Comparison of ENCODE assay signal across 10 mouse cellular contexts in the genomic region with DNA sequence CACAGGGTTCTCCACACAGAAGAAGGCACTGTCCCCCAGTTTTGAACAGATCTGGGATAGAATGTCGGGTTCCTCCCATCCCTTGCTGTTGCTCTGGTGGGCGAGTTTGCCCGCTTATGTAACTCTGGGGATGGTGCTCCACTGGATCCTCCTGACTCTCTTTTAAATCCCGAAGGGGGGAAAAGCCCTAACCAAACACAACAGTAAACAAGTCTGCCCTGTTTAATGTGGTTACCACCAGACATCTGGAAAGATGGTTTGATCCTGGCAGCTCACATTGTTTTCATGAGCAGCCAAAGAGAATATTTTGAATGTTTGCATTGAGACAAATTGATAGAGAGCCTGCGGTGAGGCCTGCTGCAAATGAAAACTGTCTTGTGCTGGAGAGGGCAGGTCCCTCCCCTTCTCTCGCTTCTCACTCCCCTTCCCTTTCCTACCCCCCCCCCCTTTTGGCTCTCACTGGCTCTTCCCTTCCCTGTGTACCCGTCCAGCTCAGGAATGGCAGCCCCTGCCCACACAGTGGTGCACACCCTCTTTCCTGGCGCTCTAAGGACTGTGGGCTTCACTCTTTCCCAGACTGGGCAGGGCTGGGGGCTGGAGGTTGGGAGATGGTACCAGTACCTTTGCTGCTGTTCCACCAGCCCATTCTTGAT. TPM values are rescaled to one million over a fixed set of nuclear protein-coding genes. Genes with fewer than 3 reads are reported as not detected.
A peak's percentile ranks its signal among the peaks of the same experiment; 100 is the strongest.
DNase-seq lines count a peak whose midpoint lies in the region; ATAC-seq and TF ChIP-seq lines count a peak whose summit lies in the region.
"Had no signal": no experiment of that assay in that cellular context is flagged by ENCODE, and none has a peak within 500 bp of the region (broad histone marks: within the 10 kb centered on the region; RNA-seq: fewer than 3 reads in every experiment).

No protein-coding gene starts in this region.

- H3K4me1 ChIP-seq in intestine, embryonic 14.5 days (replicated peaks; ENCODE audit: control insufficient read depth, insufficient read depth, low read length) = peaks cover 28% of the 10 kb centered on the region
- H3K4me1 ChIP-seq in intestine, postnatal 0 days (replicated peaks; ENCODE audit: control insufficient read depth, insufficient read depth, low read length) = no peaks in the 10 kb centered on the region
- H3K4me1 ChIP-seq in stomach, embryonic 15.5 days = peaks cover 49% of the 10 kb centered on the region
- H3K4me1 ChIP-seq in stomach, postnatal 0 days (replicated peaks; ENCODE audit: control insufficient read depth, insufficient read depth) = peaks cover 2% of the 10 kb centered on the region; the same call in 1 of the 2 replicates
- peaks cover 16% of the 10 kb centered on the region for H3K4me1 ChIP-seq in heart, postnatal 0 days (ENCODE audit: control insufficient read depth, insufficient read depth)
- peaks cover 57% of the 10 kb centered on the region for H3K4me1 ChIP-seq in neural tube, embryonic 13.5 days (replicated peaks)

- H3K27me3 ChIP-seq in intestine, embryonic 14.5 days (replicated peaks; ENCODE audit: control insufficient read depth, insufficient read depth, low read length) = peaks cover 53% of the 10 kb centered on the region
- H3K27me3 ChIP-seq in intestine, postnatal 0 days (replicated peaks; ENCODE audit: control insufficient read depth, insufficient read depth, low read length) = peaks cover 61% of the 10 kb centered on the region
- peaks cover 51% of the 10 kb centered on the region for H3K27me3 ChIP-seq in stomach, embryonic 15.5 days (replicated peaks)
- H3K27me3 ChIP-seq in stomach, postnatal 0 days (ENCODE audit: control insufficient read depth, insufficient read depth, low read length) = peaks cover 5% of the 10 kb centered on the region; the same call in 1 of the 2 replicates
- H3K27me3 ChIP-seq in heart, postnatal 0 days (ENCODE audit: control insufficient read depth, insufficient read depth, low read length) = peaks cover 56% of the 10 kb centered on the region
- H3K27me3 ChIP-seq in neural tube, embryonic 13.5 days = peaks cover 97% of the 10 kb centered on the region

- H3K4me2 ChIP-seq in intestine, embryonic 14.5 days (ENCODE audit: low read length) = peak overlapping the region; percentile 83
- H3K4me2 ChIP-seq in intestine, postnatal 0 days (replicated peaks; ENCODE audit: low read depth) = no peak overlapping the region
- peak overlapping the region; percentile 98 for H3K4me2 ChIP-seq in stomach, embryonic 15.5 days
- H3K4me2 ChIP-seq in stomach, postnatal 0 days (replicated peaks; ENCODE audit: low read depth) = no peak overlapping the region
- peak overlapping the region; percentile 88 for H3K4me2 ChIP-seq in heart, postnatal 0 days (ENCODE audit: low read depth, low read length)
- peak overlapping the region; percentile 81; the same call in 1 of the 2 replicates for H3K4me2 ChIP-seq in neural tube, embryonic 13.5 days

- no peaks in the 10 kb centered on the region for H3K36me3 ChIP-seq in intestine, embryonic 14.5 days (ENCODE audit: control insufficient read depth, insufficient read depth, low read length)
- H3K36me3 ChIP-seq in intestine, postnatal 0 days (ENCODE audit: control insufficient read depth, insufficient read depth) = no peaks in the 10 kb centered on the region
- no peaks in the 10 kb centered on the region for H3K36me3 ChIP-seq in stomach, embryonic 15.5 days
- H3K36me3 ChIP-seq in stomach, postnatal 0 days (ENCODE audit: control insufficient read depth, insufficient read depth, low read length) = no peaks in the 10 kb centered on the region
- no peaks in the 10 kb centered on the region for H3K36me3 ChIP-seq in heart, postnatal 0 days (replicated peaks; ENCODE audit: control insufficient read depth, insufficient read depth, low read length)
- no peaks in the 10 kb centered on the region for H3K36me3 ChIP-seq in neural tube, embryonic 13.5 days
- H3K36me3 ChIP-seq: G1E had no signal

- H3K4me3 ChIP-seq in intestine, embryonic 14.5 days (ENCODE audit: low read depth, low read length) = no peak overlapping the region
- no peak overlapping the region for H3K4me3 ChIP-seq in intestine, postnatal 0 days (ENCODE audit: low read depth, low read length)
- H3K4me3 ChIP-seq in stomach, embryonic 15.5 days (replicated peaks) = no peak overlapping the region
- no peak overlapping the region for H3K4me3 ChIP-seq in stomach, postnatal 0 days (ENCODE audit: low read depth, low read length)
- peak overlapping the region; percentile 79 for H3K4me3 ChIP-seq in heart, postnatal 0 days (ENCODE audit: low read depth, low read length)
- H3K4me3 ChIP-seq in neural tube, embryonic 13.5 days = no peak overlapping the region

- TF ChIP-seq CTCF in intestine, postnatal 0 days (IDR thresholded peaks at IDR 0.05; ENCODE audit: low read depth) = no peak
- no peak for TF ChIP-seq CTCF in stomach, postnatal 0 days (IDR thresholded peaks at IDR 0.05; ENCODE audit: low read depth)
- TF ChIP-seq CTCF in heart, postnatal 0 days (IDR thresholded peaks at IDR 0.05; ENCODE audit: low read depth) = no peak

- 20% methylated on average over 8 of the region's 8 CpGs for WGBS in intestine, embryonic 14.5 days
- WGBS in intestine, postnatal 0 days = 25% methylated on average over 8 of the region's 8 CpGs
- WGBS in stomach, embryonic 15.5 days = 36% methylated on average over 8 of the region's 8 CpGs
- WGBS in stomach, postnatal 0 days = 45% methylated on average over 8 of the region's 8 CpGs
- 27% methylated on average over 8 of the region's 8 CpGs for WGBS in heart, postnatal 0 days
- WGBS in neural tube, embryonic 13.5 days = 3% methylated on average over 8 of the region's 8 CpGs

- TF ChIP-seq EP300 in stomach, postnatal 0 days (optimal IDR thresholded peaks at IDR 0.05) = no peak
- TF ChIP-seq EP300 in heart, postnatal 0 days (IDR thresholded peaks at IDR 0.05; ENCODE audit: low read depth) = no peak

- no peak for ATAC-seq in intestine, embryonic 14.5 days (replicated peaks; ENCODE audit: low FRiP score, low TSS enrichment, low read depth)
- no peak for ATAC-seq in intestine, postnatal 0 days
- ATAC-seq in stomach, embryonic 15.5 days (ENCODE audit: insufficient read depth, low FRiP score, low read depth) = no peak
- no peak for ATAC-seq in stomach, postnatal 0 days (ENCODE audit: low FRiP score, low TSS enrichment)
- no peak for ATAC-seq in heart, postnatal 0 days (ENCODE audit: insufficient read depth, low read depth)
- ATAC-seq in neural tube, embryonic 13.5 days (ENCODE audit: low read depth) = no peak
- no peak for ATAC-seq in inflammation-experienced regulatory T-cells, adult 6 months

- no peak overlapping the region for H3K27ac ChIP-seq in intestine, embryonic 14.5 days (ENCODE audit: low read depth)
- H3K27ac ChIP-seq in intestine, postnatal 0 days (ENCODE audit: low read depth, low read length) = no peak overlapping the region
- H3K27ac ChIP-seq in stomach, embryonic 15.5 days = peak overlapping the region; percentile 6; the same call in 1 of the 2 replicates
- H3K27ac ChIP-seq in stomach, postnatal 0 days (replicated peaks) = no peak overlapping the region
- peak overlapping the region; percentile 93 for H3K27ac ChIP-seq in heart, postnatal 0 days (ENCODE audit: low read depth)
- H3K27ac ChIP-seq in neural tube, embryonic 13.5 days (replicated peaks) = no peak overlapping the region

- H3K9me3 ChIP-seq in intestine, embryonic 14.5 days (ENCODE audit: control insufficient read depth, low read length) = no peaks in the 10 kb centered on the region
- H3K9me3 ChIP-seq in intestine, postnatal 0 days (ENCODE audit: control insufficient read depth) = no peaks in the 10 kb centered on the region
- H3K9me3 ChIP-seq in stomach, embryonic 15.5 days = no peaks in the 10 kb centered on the region
- no peaks in the 10 kb centered on the region for H3K9me3 ChIP-seq in stomach, postnatal 0 days (ENCODE audit: control insufficient read depth, low read length)
- no peaks in the 10 kb centered on the region for H3K9me3 ChIP-seq in heart, postnatal 0 days (replicated peaks; ENCODE audit: control insufficient read depth, low read length)
- no peaks in the 10 kb centered on the region for H3K9me3 ChIP-seq in neural tube, embryonic 13.5 days

- H3K9ac ChIP-seq in intestine, embryonic 14.5 days (ENCODE audit: low read length) = no peak overlapping the region
- no peak overlapping the region for H3K9ac ChIP-seq in intestine, postnatal 0 days (ENCODE audit: low read depth, low read length)
- H3K9ac ChIP-seq in stomach, embryonic 15.5 days = no peak overlapping the region
- no peak overlapping the region for H3K9ac ChIP-seq in stomach, postnatal 0 days (ENCODE audit: low read length)
- H3K9ac ChIP-seq in heart, postnatal 0 days (replicated peaks; ENCODE audit: low read depth, low read length) = no peak overlapping the region
- no peak overlapping the region for H3K9ac ChIP-seq in neural tube, embryonic 13.5 days

- peak; percentile 54 for DNase-seq in intestine, embryonic 14.5 days (ENCODE audit: low spot score)
- DNase-seq in stomach, postnatal 0 days (ENCODE audit: low spot score) = no peak
- no peak for DNase-seq in heart, postnatal 0 days (ENCODE audit: low spot score)
- DNase-seq in retina, postnatal 1 day = no peak
- DNase-seq: cerebellum, adult 8-10 months had no signal

RNA-seq across cellular contexts. Expression of a gene that starts 1.4 kb away (rescaled TPM):
- polyA plus RNA-seq in intestine, embryonic 14.5 days (2014; fragmentation: Nextera tagmentation; extraction: Ambion mirVana) = 14.8 and 15.0 TPM in 2 replicates
- polyA plus RNA-seq in intestine, postnatal 0 days (2015; fragmentation: Nextera tagmentation; extraction: Ambion mirVana) = 6.0 and 6.1 TPM in 2 replicates
- 13.4 and 13.9 TPM in 2 replicates for polyA plus RNA-seq in stomach, embryonic 15.5 days (2015; fragmentation: Nextera tagmentation; extraction: Ambion mirVana)
- 4.6 and 4.9 TPM in 2 replicates for polyA plus RNA-seq in stomach, postnatal 0 days (2015; fragmentation: Nextera tagmentation; extraction: Ambion mirVana)
- 25.9 and 29.5 TPM in 2 replicates for total RNA-seq in heart, postnatal 0 days (2014; rRNA removed; ENCODE audit: low replicate concordance)
- polyA plus RNA-seq in heart, postnatal 0 days (2015; fragmentation: Nextera tagmentation; extraction: Ambion mirVana) = 19.0 and 19.2 TPM in 2 replicates
- polyA plus RNA-seq in neural tube, embryonic 13.5 days (2015; fragmentation: Nextera tagmentation; extraction: Ambion mirVana) = 10.1 and 13.2 TPM in 2 replicates
- polyA plus RNA-seq in inflammation-experienced regulatory T-cells, adult 6 months (2017; shearing (Covaris generic)) = 100 to 1,000 TPM; 101 to 137 (median 110) TPM

Comparison
In these comparisons a context has a peak if more than half of its experiments do, and no peak if none do; other contexts are left out.
1. H3K27ac ChIP-seq: peak in stomach, embryonic 15.5 days (single experiment) and heart, postnatal 0 days (single experiment); none in intestine, embryonic 14.5 days (single experiment), intestine, postnatal 0 days (single experiment), stomach, postnatal 0 days (single experiment) and neural tube, embryonic 13.5 days (single experiment).
2. H3K4me2 ChIP-seq: peak in intestine, embryonic 14.5 days (single experiment), stomach, embryonic 15.5 days (single experiment), heart, postnatal 0 days (single experiment) and neural tube, embryonic 13.5 days (single experiment); none in intestine, postnatal 0 days (single experiment) and stomach, postnatal 0 days (single experiment).